Mouse (Mus musculus) intestine, postnatal 0 days (tissue): ENCODE measurements at regions not wholly inside any gene's neighbourhood (a gene's known extent, or its start where the extent isn't known, plus 50 kb on each side); places are given as distances from the start of the nearest gene placed in this dataset.

ENCODE experiments used
- ATAC-seq: fragments of 200-750 bp; cut with Nextera tagmentation; 2 replicates; pipeline ENCODE4 v1.8.0; 2017; ENCODE audit warnings: mild to moderate bottlenecking, moderate TSS enrichment, moderate library complexity
- H3K27ac ChIP-seq: fragments of 300-500 bp; sonication (generic); 2 replicates; pipeline ENCODE4 v1.5.1; 2014; ENCODE audit warnings: mild to moderate bottlenecking, low read depth, low read length, moderate library complexity
- H3K27me3 ChIP-seq: fragments of 300-500 bp; sonication (generic); replicated peaks from 2 replicates; pipeline ENCODE4 v1.6.1; 2014; ENCODE audit warnings: low read length, mixed read lengths; ENCODE audit not compliant: control insufficient read depth, insufficient read depth
- H3K36me3 ChIP-seq: fragments of 300-500 bp; sonication (generic); 2 replicates; pipeline ENCODE4 v1.6.1; 2014; ENCODE audit warnings: mild to moderate bottlenecking, moderate library complexity; ENCODE audit not compliant: control insufficient read depth, insufficient read depth
- H3K4me1 ChIP-seq: fragments of 300-500 bp; sonication (generic); replicated peaks from 2 replicates; pipeline ENCODE4 v1.6.1; 2014; ENCODE audit warnings: antibody characterized with exemption, low read length, mixed read lengths; ENCODE audit not compliant: control insufficient read depth, insufficient read depth
- H3K4me2 ChIP-seq: fragments of 300-500 bp; sonication (generic); replicated peaks from 2 replicates; pipeline ENCODE4 v1.6.1; 2014; ENCODE audit warnings: low read depth, mild to moderate bottlenecking, moderate library complexity
- H3K4me3 ChIP-seq: fragments of 300-500 bp; sonication (generic); 2 replicates; pipeline ENCODE4 v1.5.1; 2014; ENCODE audit warnings: low read depth, low read length
- H3K9ac ChIP-seq: fragments of 300-500 bp; sonication (generic); 2 replicates; pipeline ENCODE4 v1.6.1; 2014; ENCODE audit warnings: mild to moderate bottlenecking, low read depth, low read length
- H3K9me3 ChIP-seq: fragments of 300-500 bp; sonication (generic); 2 replicates; pipeline ENCODE4 v1.6.1; 2016; ENCODE audit warnings: mixed run types; ENCODE audit not compliant: control insufficient read depth
- CTCF ChIP-seq: sonication (generic); IDR thresholded peaks from 2 replicates; pipeline ENCODE4 v1.5.1; 2016; ENCODE audit warnings: low read depth, mild to moderate bottlenecking, control low read depth, antibody characterized with exemption, moderate library complexity
- WGBS: fragments of 180-500 bp; shearing (Covaris S2); extraction: QIAGEN DNeasy Blood & Tissue Kit; methylation state at CpG from one replicate; pipeline ENCODE4 v1.1.7; 2014; 5-methylcytosine and 5-hydroxymethylcytosine counted together

- TF ChIP-seq CTCF: no peak
- 38% methylated on average over 22 of the region's 22 CpGs for WGBS
- Histone ChIP-seq H3K9ac (no peak overlapping the region), H3K4me1 (no peaks in the 10 kb centered on the region), H3K36me3 (no peaks in the 10 kb centered on the region), H3K4me3 (no peak overlapping the region), H3K27ac (no peak overlapping the region), H3K27me3 (no peaks in the 10 kb centered on the region), H3K9me3 (no peaks in the 10 kb centered on the region), H3K4me2 (no peak overlapping the region)
- no peak for ATAC-seq
Observed at GRCm38 (mm10) chr9:23041537-23042472, 181.1 kb upstream of the Bmper start.

GRCm38 (mm10) chr9:23043006-23043405 lies 179.9 kb upstream of the Bmper start:
- no peak overlapping the region for H3K4me2 ChIP-seq
- H3K27ac ChIP-seq: no peak overlapping the region
- TF ChIP-seq CTCF: no peak
- H3K27me3 ChIP-seq: no peaks in the 10 kb centered on the region
- no peaks in the 10 kb centered on the region for H3K36me3 ChIP-seq
- H3K9me3 ChIP-seq: no peaks in the 10 kb centered on the region
- no peaks in the 10 kb centered on the region for H3K4me1 ChIP-seq
- 72% methylated on average over 4 of the region's 4 CpGs for WGBS
- no peak overlapping the region for H3K4me3 ChIP-seq
- ATAC-seq: no peak
- no peak overlapping the region for H3K9ac ChIP-seq

GRCm38 (mm10) chr9:23045486-23045885 lies 177.4 kb upstream of the Bmper start:
- ATAC-seq: no peak
- Histone ChIP-seq H3K4me1 (no peaks in the 10 kb centered on the region), H3K9me3 (no peaks in the 10 kb centered on the region), H3K4me3 (no peak overlapping the region), H3K9ac (no peak overlapping the region), H3K36me3 (no peaks in the 10 kb centered on the region), H3K27me3 (no peaks in the 10 kb centered on the region), H3K27ac (no peak overlapping the region), H3K4me2 (no peak overlapping the region)
- 20% methylated on average over 2 of the region's 2 CpGs for WGBS
- no peak for TF ChIP-seq CTCF

GRCm38 (mm10) chr9:23050751-23051150 lies 172.1 kb upstream of the Bmper start:
- no peak overlapping the region for H3K9ac ChIP-seq
- H3K4me3 ChIP-seq: no peak overlapping the region
- no peak for ATAC-seq
- WGBS: 71% methylated on average over 2 of the region's 2 CpGs
- no peak for TF ChIP-seq CTCF
- no peak overlapping the region for H3K27ac ChIP-seq
- H3K27me3 ChIP-seq: no peaks in the 10 kb centered on the region
- H3K4me1 ChIP-seq: no peaks in the 10 kb centered on the region
- no peaks in the 10 kb centered on the region for H3K36me3 ChIP-seq
- H3K9me3 ChIP-seq: no peaks in the 10 kb centered on the region
- H3K4me2 ChIP-seq: no peak overlapping the region

GRCm38 (mm10) chr9:23059526-23059925 lies 163.3 kb upstream of the Bmper start:
- WGBS: 73% methylated on average over 4 of the region's 4 CpGs
- no peak overlapping the region for H3K4me3 ChIP-seq
- no peak overlapping the region for H3K27ac ChIP-seq
- no peaks in the 10 kb centered on the region for H3K36me3 ChIP-seq
- no peak for TF ChIP-seq CTCF
- no peaks in the 10 kb centered on the region for H3K9me3 ChIP-seq
- H3K4me1 ChIP-seq: 0 out of 2 replicates have a peak, but pooled peaks cover 2% of the 10 kb centered on the region
- no peak for ATAC-seq
- no peak overlapping the region for H3K4me2 ChIP-seq
- no peaks in the 10 kb centered on the region for H3K27me3 ChIP-seq
- H3K9ac ChIP-seq: no peak overlapping the region

- no peaks in the 10 kb centered on the region for H3K27me3 ChIP-seq
- no peaks in the 10 kb centered on the region for H3K9me3 ChIP-seq
- H3K27ac ChIP-seq: no peak overlapping the region
- no peak for ATAC-seq
- H3K36me3 ChIP-seq: no peaks in the 10 kb centered on the region
- no peak for TF ChIP-seq CTCF
- H3K4me2 ChIP-seq: no peak overlapping the region
- H3K9ac ChIP-seq: no peak overlapping the region
- H3K4me3 ChIP-seq: no peak overlapping the region
- 0 out of 2 replicates have a peak, but pooled peaks cover 2% of the 10 kb centered on the region for H3K4me1 ChIP-seq
Observed at GRCm38 (mm10) chr9:23060526-23060925, 162.3 kb upstream of the Bmper start.
